Mouse (Mus musculus): ENCODE measurements around the gene Stx5a. TPM values are rescaled to one million over a fixed set of nuclear protein-coding genes. Genes with fewer than 3 reads are reported as not detected.
"Not testable (repeated sequence)": the region's sequence is repeated elsewhere in the genome, so short reads cannot be mapped to it uniquely, and the experiment has no call there.

The Stx5a gene
- polyA plus RNA-seq, 1 experiment from 2014 or later, result 103 TPM

- WGBS, result 53% methylated on average over 3 of the region's 3 CpGs
- peaks cover 12% of the 10 kb centered on the region for H3K4me1 ChIP-seq (ENCODE audit: control insufficient read depth, insufficient read depth, low read length)
- H3K36me3 ChIP-seq (ENCODE audit: control insufficient read depth, insufficient read depth, low read length); H3K27me3 ChIP-seq (ENCODE audit: control insufficient read depth, insufficient read depth, low read length); DNase-seq (ENCODE audit: low spot score); H3K27ac ChIP-seq (ENCODE audit: low read depth, low read length); H3K9ac ChIP-seq (ENCODE audit: low read length); H3K4me3 ChIP-seq (ENCODE audit: low read depth, low read length); H3K4me2 ChIP-seq (ENCODE audit: low read depth); ATAC-seq (ENCODE audit: insufficient read depth, low FRiP score, low TSS enrichment); H3K9me3 ChIP-seq (ENCODE audit: control insufficient read depth, low read length): not testable (repeated sequence)
Measured at GRCm38 (mm10) chr19:8728335-8729099, 12.7 kb upstream of the Stx5a start.

- DNase-seq (ENCODE audit: low spot score) (no peak), ATAC-seq (ENCODE audit: insufficient read depth, low FRiP score, low TSS enrichment) (no peak)
- H3K4me3 ChIP-seq (ENCODE audit: low read depth, low read length), result no peak overlapping the region
- H3K27ac ChIP-seq (ENCODE audit: low read depth, low read length), result no peak overlapping the region
- H3K9me3 ChIP-seq (ENCODE audit: control insufficient read depth, low read length), result no peaks in the 10 kb centered on the region
- H3K27me3 ChIP-seq (ENCODE audit: control insufficient read depth, insufficient read depth, low read length), result no peaks in the 10 kb centered on the region
- no peak overlapping the region for H3K4me2 ChIP-seq (ENCODE audit: low read depth)
- H3K4me1 ChIP-seq (ENCODE audit: control insufficient read depth, insufficient read depth, low read length), result 0 out of 2 replicates have a peak, but pooled peaks cover 5% of the 10 kb centered on the region
- 74% methylated on average over 3 of the region's 3 CpGs for WGBS
- H3K9ac ChIP-seq (ENCODE audit: low read length), result no peak overlapping the region
- no peaks in the 10 kb centered on the region for H3K36me3 ChIP-seq (ENCODE audit: control insufficient read depth, insufficient read depth, low read length)
Measured at GRCm38 (mm10) chr19:8734334-8734733, 6.9 kb upstream of the Stx5a start.

- Histone ChIP-seq H3K4me2 (ENCODE audit: low read depth) (peak within 1 kb of the TSS; percentile 65), H3K9me3 (ENCODE audit: control insufficient read depth, low read length) (no peaks in the 10 kb centered on the region), H3K9ac (ENCODE audit: low read length) (peak within 1 kb of the TSS; percentile 69), H3K4me3 (ENCODE audit: low read depth, low read length) (peak within 1 kb of the TSS; percentile 86), H3K36me3 (ENCODE audit: control insufficient read depth, insufficient read depth, low read length) (no peaks in the 10 kb centered on the region; the same call in 1 of the 2 replicates), H3K27me3 (ENCODE audit: control insufficient read depth, insufficient read depth, low read length) (no peaks in the 10 kb centered on the region), H3K4me1 (ENCODE audit: control insufficient read depth, insufficient read depth, low read length) (peaks cover 5% of the 10 kb centered on the region; the same call in 1 of the 2 replicates), H3K27ac (ENCODE audit: low read depth, low read length) (peak within 1 kb of the TSS; percentile 17; the same call in 1 of the 2 replicates)
- under 1% methylated on average over 32 of the region's 32 CpGs for WGBS
- peak; percentile 91 for ATAC-seq (ENCODE audit: insufficient read depth, low FRiP score, low TSS enrichment)
- peak; percentile 95 for DNase-seq (ENCODE audit: low spot score)
Measured at GRCm38 (mm10) chr19:8735389-8736159, 5.6 kb upstream of the Stx5a start, which contains the start of gene Wdr74. Gene Wdr74 (plus strand): TSS chr19:8735827.

- Histone ChIP-seq H3K9me3 (ENCODE audit: control insufficient read depth, low read length) (no peaks in the 10 kb centered on the region), H3K4me1 (ENCODE audit: control insufficient read depth, insufficient read depth, low read length) (peaks cover 5% of the 10 kb centered on the region; the same call in 1 of the 2 replicates), H3K27me3 (ENCODE audit: control insufficient read depth, insufficient read depth, low read length) (no peaks in the 10 kb centered on the region), H3K36me3 (ENCODE audit: control insufficient read depth, insufficient read depth, low read length) (no peaks in the 10 kb centered on the region; the same call in 1 of the 2 replicates), H3K4me3 (ENCODE audit: low read depth, low read length) (peak overlapping the region; percentile 86), H3K4me2 (ENCODE audit: low read depth) (peak overlapping the region; percentile 65), H3K9ac (ENCODE audit: low read length) (peak overlapping the region; percentile 69), H3K27ac (ENCODE audit: low read depth, low read length) (peak overlapping the region; percentile 17; the same call in 1 of the 2 replicates)
- WGBS, result 3% methylated on average over 11 of the region's 11 CpGs
- peak; percentile 43; the same call in 1 of the 2 replicates for ATAC-seq (ENCODE audit: insufficient read depth, low FRiP score, low TSS enrichment)
- no peak for DNase-seq (ENCODE audit: low spot score)
Measured at GRCm38 (mm10) chr19:8736160-8736467, 5.1 kb upstream of the Stx5a start.

GRCm38 (mm10) chr19:8738911-8739310, 2.3 kb upstream of the Stx5a start:
- Histone ChIP-seq H3K9ac (ENCODE audit: low read length) (no peak overlapping the region), H3K27me3 (ENCODE audit: control insufficient read depth, insufficient read depth, low read length) (no peaks in the 10 kb centered on the region), H3K9me3 (ENCODE audit: control insufficient read depth, low read length) (no peaks in the 10 kb centered on the region), H3K4me1 (ENCODE audit: control insufficient read depth, insufficient read depth, low read length) (peaks cover 13% of the 10 kb centered on the region; the same call in 1 of the 2 replicates), H3K27ac (ENCODE audit: low read depth, low read length) (no peak overlapping the region), H3K36me3 (ENCODE audit: control insufficient read depth, insufficient read depth, low read length) (no peaks in the 10 kb centered on the region; the same call in 1 of the 2 replicates), H3K4me2 (ENCODE audit: low read depth) (no peak overlapping the region), H3K4me3 (ENCODE audit: low read depth, low read length) (no peak overlapping the region)
- no peak for ATAC-seq (ENCODE audit: insufficient read depth, low FRiP score, low TSS enrichment)
- no peak for DNase-seq (ENCODE audit: low spot score)
- 89% methylated on average over 7 of the region's 7 CpGs for WGBS

GRCm38 (mm10) chr19:8739646-8740045, 1.6 kb upstream of the Stx5a start:
- H3K36me3 ChIP-seq (ENCODE audit: control insufficient read depth, insufficient read depth, low read length), result no peaks in the 10 kb centered on the region; the same call in 1 of the 2 replicates
- H3K9me3 ChIP-seq (ENCODE audit: control insufficient read depth, low read length), result no peaks in the 10 kb centered on the region
- no peak overlapping the region for H3K9ac ChIP-seq (ENCODE audit: low read length)
- H3K4me2 ChIP-seq (ENCODE audit: low read depth), result no peak overlapping the region
- WGBS, result 87% methylated on average over 6 of the region's 6 CpGs
- ATAC-seq (ENCODE audit: insufficient read depth, low FRiP score, low TSS enrichment) (no peak), DNase-seq (ENCODE audit: low spot score) (no peak)
- H3K27ac ChIP-seq (ENCODE audit: low read depth, low read length), result no peak overlapping the region
- H3K4me1 ChIP-seq (ENCODE audit: control insufficient read depth, insufficient read depth, low read length), result peaks cover 13% of the 10 kb centered on the region; the same call in 1 of the 2 replicates
- no peaks in the 10 kb centered on the region for H3K27me3 ChIP-seq (ENCODE audit: control insufficient read depth, insufficient read depth, low read length)
- H3K4me3 ChIP-seq (ENCODE audit: low read depth, low read length), result no peak overlapping the region

- 74% methylated on average over 14 of the region's 14 CpGs for WGBS
- peak within 1 kb of the TSS; percentile 56 for H3K9ac ChIP-seq (ENCODE audit: low read length)
- H3K4me1 ChIP-seq (ENCODE audit: control insufficient read depth, insufficient read depth, low read length), result peaks cover 13% of the 10 kb centered on the region; the same call in 1 of the 2 replicates
- peak within 1 kb of the TSS; percentile 86 for H3K27ac ChIP-seq (ENCODE audit: low read depth, low read length)
- peak within 1 kb of the TSS; percentile 96 for H3K4me2 ChIP-seq (ENCODE audit: low read depth)
- H3K36me3 ChIP-seq (ENCODE audit: control insufficient read depth, insufficient read depth, low read length), result peaks cover 1% of the 10 kb centered on the region
- ATAC-seq (ENCODE audit: insufficient read depth, low FRiP score, low TSS enrichment) (no peak; the same call in 1 of the 2 replicates), DNase-seq (ENCODE audit: low spot score) (no peak)
- H3K9me3 ChIP-seq (ENCODE audit: control insufficient read depth, low read length), result no peaks in the 10 kb centered on the region
- H3K4me3 ChIP-seq (ENCODE audit: low read depth, low read length), result peak within 1 kb of the TSS; percentile 78
- no peaks in the 10 kb centered on the region for H3K27me3 ChIP-seq (ENCODE audit: control insufficient read depth, insufficient read depth, low read length)
Measured at GRCm38 (mm10) chr19:8740603-8741002, 610 bp upstream of the Stx5a start, which contains the start of gene 1700092M07Rik. Gene 1700092M07Rik (plus strand): TSS chr19:8740718.

- Histone ChIP-seq H3K4me1 (ENCODE audit: control insufficient read depth, insufficient read depth, low read length) (peaks cover 9% of the 10 kb centered on the region; the same call in 1 of the 2 replicates), H3K4me3 (ENCODE audit: low read depth, low read length) (peak overlapping the region; percentile 78), H3K9ac (ENCODE audit: low read length) (peak overlapping the region; percentile 85), H3K27me3 (ENCODE audit: control insufficient read depth, insufficient read depth, low read length) (no peaks in the 10 kb centered on the region), H3K27ac (ENCODE audit: low read depth, low read length) (0 out of 2 replicates have a peak overlapping the region, but pooled peaks have one; percentile 36), H3K9me3 (ENCODE audit: control insufficient read depth, low read length) (no peaks in the 10 kb centered on the region), H3K36me3 (ENCODE audit: control insufficient read depth, insufficient read depth, low read length) (peaks cover 4% of the 10 kb centered on the region), H3K4me2 (ENCODE audit: low read depth) (peak overlapping the region; percentile 96)
- DNase-seq (ENCODE audit: low spot score) (no peak), ATAC-seq (ENCODE audit: insufficient read depth, low FRiP score, low TSS enrichment) (no peak)
- whole genome bisulfite sequencing, result 17% methylated on average over 14 of the region's 14 CpGs
Measured at GRCm38 (mm10) chr19:8742176-8742575, 963 bp downstream of the Stx5a start.

Data from neural tube, embryonic 11.5 days (tissue).